Mouse (Mus musculus) Patski (cell line): ENCODE data around the gene Guca1b. TPM values are rescaled to one million over a fixed set of nuclear protein-coding genes. Genes with fewer than 3 reads are reported as not detected.

Source experiments
- ATAC-seq: fragments of 100-300 bp; one replicate; pipeline ENCODE4 v1.8.0; 2021
- CTCF ChIA-PET: fragments of 350-600 bp; sonication (Branson Sonifier 250); formaldehyde crosslinking; loops from one replicate; lab custom pipeline; 2022; ENCODE audit warnings: inconsistent platforms; lab: Charles Lee
- POLR2A ChIA-PET: fragments of 350-600 bp; sonication (Branson Sonifier 250); formaldehyde crosslinking; loops from one replicate; lab custom pipeline; 2022; ENCODE audit warnings: antibody characterized with exemption, inconsistent platforms; lab: Charles Lee
- DNase-seq: peaks from one replicate; pipeline ENCODE4 v3.0.0-alpha.2; 2011; ENCODE audit warnings: low read depth, low spot score
- H3K27me3 ChIP-seq: fragments of 371-371 bp; one replicate; pipeline ENCODE4 v1.5.1; 2021
- CTCF ChIP-seq: fragments of 100-300 bp; IDR thresholded peaks from one replicate; pipeline ENCODE4 v1.5.1; 2021
- in situ Hi-C: fragments of 300-500 bp; cut with MboI; formaldehyde crosslinking; loops from 3 replicates; pipeline ENCODE4 v1.11.1; 2018; ENCODE audit warnings: low pct_unique_long_range_greater_than_20kb, mixed read lengths
- polyA plus RNA-seq: library from polyadenylated mRNA; unstranded; gene quantifications from one replicate; pipeline ENCODE4 v1.2.3, GENCODE M21; 2021

The Guca1b gene
- polyA plus RNA-seq, 1 experiment from 2014 or later: 0.37 TPM

DNA sequence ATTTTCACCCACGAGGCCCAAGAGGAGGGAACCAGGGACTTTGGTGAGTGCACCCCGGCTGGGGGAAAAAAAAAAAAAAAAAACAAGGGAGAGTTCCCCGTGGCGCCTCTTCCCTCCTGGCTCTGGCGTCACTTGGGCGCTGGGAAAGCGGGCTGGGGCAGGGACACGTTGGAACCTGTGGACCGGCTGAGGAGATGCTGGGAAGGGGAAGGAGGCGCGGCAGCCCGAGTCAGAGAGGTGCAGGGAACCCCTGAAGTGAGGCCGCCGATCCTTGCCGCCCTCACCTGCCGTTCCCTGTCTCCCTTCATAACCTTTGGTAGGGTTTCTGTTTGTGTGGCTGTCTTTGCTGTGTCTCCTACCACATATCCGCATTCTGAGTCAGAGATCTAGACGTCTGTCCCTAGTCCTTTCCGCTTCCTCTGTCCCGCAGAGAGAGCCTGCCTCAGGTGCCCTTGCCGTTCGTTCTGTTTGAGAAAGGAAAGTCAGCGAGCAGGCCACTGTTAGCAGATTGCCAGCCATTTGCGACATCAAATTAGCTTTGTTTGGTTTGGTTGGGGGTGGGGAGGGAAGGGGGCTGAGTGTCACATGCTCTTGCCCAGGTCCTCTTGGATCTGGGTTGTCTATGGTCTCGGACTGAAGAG lies 51.8 kb downstream of the Guca1b start, which contains the start of gene 1700001C19Rik:
Gene 1700001C19Rik, minus strand, starts transcription at position 470 of the 641 bp plus-strand sequence.
- POLR2A ChIA-PET: no interaction called here
- CTCF ChIA-PET: no interaction called here
- DNase-seq: no peak
- no peak for ATAC-seq
- TF ChIP-seq CTCF: no peak
- in situ Hi-C loops: no loop called here
- no peaks in the 10 kb centered on the region for H3K27me3 ChIP-seq

DNA sequence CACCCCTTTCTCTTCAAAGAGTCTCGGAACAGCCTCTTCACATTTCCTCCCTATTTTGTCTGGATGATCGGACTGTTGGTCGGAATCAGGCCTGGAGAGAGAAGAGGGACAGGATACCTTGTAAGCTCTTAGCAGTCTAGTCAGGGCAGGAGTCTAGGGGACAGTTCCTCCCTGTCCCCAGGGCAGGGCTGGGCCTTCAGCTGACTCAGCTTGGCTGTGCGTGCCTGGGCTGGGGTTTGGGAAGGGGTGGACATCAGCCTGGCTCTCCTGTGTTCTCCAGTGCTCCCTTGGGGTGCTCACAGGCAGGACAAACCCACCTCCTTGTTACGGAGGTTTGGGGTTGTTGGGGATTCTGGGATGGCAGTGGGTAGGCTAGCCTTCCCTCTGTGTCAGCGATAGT lies 53.4 kb downstream of the Guca1b start:
- POLR2A ChIA-PET: no interaction called here
- ATAC-seq (no peak), DNase-seq (no peak)
- in situ Hi-C loops: no loop called here
- no peaks in the 10 kb centered on the region for H3K27me3 ChIP-seq
- no peak for TF ChIP-seq CTCF
- CTCF ChIA-PET: no interaction called here

DNA sequence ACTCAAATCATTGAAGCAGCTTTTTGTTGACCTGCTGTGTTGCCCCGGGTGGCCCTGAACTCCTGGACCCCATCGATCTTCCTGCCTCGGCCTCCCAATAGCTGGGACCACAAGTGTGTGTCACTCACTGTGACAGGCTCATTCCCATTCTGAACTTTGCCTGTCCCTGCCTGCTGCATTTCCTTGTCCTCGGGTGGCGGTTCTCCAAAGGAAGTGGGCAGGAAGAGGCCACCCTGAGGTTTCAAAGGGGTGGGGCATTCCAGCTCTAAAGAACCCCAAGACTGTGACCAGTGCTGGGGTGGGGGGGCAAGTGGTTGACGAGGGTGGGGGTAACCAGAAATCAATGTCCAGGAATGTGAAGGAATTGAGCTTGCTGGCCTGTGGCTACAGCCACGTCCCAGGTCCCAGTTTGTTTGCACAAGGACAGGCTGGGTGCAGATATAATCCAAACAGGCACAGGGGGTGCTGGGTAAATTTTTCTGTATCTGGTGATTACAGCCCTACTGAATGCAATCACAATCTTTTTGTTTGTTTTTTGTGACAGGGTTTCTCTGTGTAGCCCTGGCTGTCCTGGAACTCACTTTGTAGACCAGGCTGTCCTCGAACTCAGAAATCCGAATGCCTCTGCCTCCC lies 54.3 kb downstream of the Guca1b start:
- no peaks in the 10 kb centered on the region for H3K27me3 ChIP-seq
- no peak for TF ChIP-seq CTCF
- ATAC-seq: no peak
- ChIA-PET CTCF (interaction anchor here (1.2 to 2.0 kb wide), 4 partner anchors 13 to 69 kb away, joined by 3 to 5 read pairs (median 4); no protein-coding TSS in a partner anchor), POLR2A (no interaction called here)
- DNase-seq: no peak
- in situ Hi-C loops: no loop called here

DNA sequence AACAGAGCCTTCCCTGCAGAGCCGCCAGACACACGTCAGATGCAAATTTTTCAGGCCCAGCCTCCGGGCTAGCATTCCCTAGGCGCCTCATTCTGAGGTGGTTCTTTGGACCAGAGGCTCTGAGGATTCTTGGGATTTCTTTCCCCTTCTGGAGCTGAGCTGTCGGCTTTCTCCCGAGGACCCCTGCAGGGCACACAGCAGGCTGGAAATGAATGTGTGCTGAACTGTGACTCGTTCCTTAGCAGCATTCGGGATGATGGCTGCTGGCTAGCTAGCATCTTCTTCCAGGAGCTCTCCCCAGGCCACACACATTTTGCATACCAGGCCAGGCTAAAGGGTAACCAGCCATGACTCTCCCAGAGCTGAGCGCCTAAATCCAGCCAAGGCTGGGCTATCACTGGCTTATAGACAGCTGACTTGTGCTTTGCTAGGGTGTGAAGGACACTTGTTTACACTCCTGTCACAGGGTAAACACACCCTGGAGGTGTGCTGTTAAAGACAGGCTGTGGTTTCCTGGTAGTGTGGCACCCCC lies 55.2 kb downstream of the Guca1b start:
- peak; percentile 81 for ATAC-seq
- no peaks in the 10 kb centered on the region for H3K27me3 ChIP-seq
- in situ Hi-C loops: no loop called here
- CTCF ChIA-PET: interaction anchor here (1.2 to 2.0 kb wide), 4 partner anchors 12 to 70 kb away, joined by 3 to 5 read pairs (median 4); no protein-coding TSS in a partner anchor
- no peak for TF ChIP-seq CTCF
- POLR2A ChIA-PET: no interaction called here
- peak; percentile 79 for DNase-seq

DNA sequence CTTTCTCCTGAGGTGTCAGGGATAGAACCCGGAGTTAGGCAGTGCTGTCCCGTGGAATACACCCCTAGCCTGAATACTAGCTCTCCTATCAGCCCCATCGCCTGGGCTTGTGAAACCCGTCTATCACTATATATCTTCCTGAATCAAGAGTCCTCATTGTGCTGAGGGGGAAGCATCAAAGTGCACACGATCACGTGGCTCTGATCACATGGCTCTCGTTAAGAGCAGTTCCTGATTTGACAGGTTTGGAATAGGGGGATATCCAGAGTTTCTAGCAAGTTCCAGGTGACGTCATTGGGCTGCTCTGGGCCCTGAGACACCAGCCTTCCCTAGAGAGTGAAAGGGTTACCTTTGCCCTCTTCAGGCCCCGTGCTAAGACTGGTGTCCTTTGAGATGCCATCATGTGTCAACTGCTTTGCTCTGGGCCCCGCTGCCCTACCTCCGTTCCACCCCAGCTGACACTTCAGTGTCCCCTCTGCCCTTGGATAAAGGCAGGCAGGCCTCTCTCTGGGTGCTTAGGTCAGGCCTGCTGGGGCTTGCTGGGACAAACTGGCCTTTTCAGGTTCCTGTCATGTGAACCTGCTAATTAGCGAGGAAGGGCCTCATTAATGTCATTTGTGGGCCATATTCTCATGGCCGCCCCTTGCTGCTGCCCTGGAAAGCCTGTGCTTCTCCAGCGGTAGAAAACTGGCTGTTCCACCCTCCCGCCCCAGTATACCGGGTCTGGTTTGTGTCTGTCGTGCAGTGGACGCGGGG lies 56.3 kb downstream of the Guca1b start:
- ChIA-PET POLR2A (no interaction called here), CTCF (interaction anchor here (1.2 to 1.6 kb wide), 2 partner anchors 9 to 71 kb away, joined by 3 to 4 read pairs; no protein-coding TSS in a partner anchor)
- no peak for ATAC-seq
- TF ChIP-seq CTCF: no peak
- DNase-seq: no peak
- in situ Hi-C loops: no loop called here
- no peaks in the 10 kb centered on the region for H3K27me3 ChIP-seq

DNA sequence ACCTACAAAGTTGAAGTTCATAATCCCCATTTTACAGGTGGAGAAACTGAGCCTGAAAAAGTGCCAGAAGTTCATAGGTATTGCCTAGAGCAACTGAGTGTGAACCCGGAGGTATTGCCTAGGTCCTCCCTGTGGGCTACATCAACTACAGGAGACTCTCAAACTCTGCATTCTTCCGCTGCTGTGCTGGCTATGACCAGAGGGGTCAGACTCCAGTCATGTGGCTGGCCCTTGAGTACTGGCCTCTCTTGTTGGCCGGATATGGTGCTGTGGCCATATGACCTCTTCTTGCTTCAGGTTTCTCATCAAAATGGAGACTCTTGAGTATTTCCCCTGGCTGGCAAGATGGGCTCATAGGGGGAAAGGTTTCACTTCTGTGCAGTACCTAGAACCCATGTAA lies 57.1 kb downstream of the Guca1b start:
- ChIA-PET CTCF (no interaction called here), POLR2A (no interaction called here)
- no peaks in the 10 kb centered on the region for H3K27me3 ChIP-seq
- in situ Hi-C loops: no loop called here
- DNase-seq: no peak
- TF ChIP-seq CTCF: no peak
- ATAC-seq: no peak

Other genes starting within 250 kb of the Guca1b start
- gene Mrps10, start 16.5 kb upstream of the Guca1b start, polyA plus RNA-seq: 46.8 TPM
- gene Guca1a, start 15.2 kb downstream of the Guca1b start, polyA plus RNA-seq: 0.13 TPM
- 20.0 TPM for gene AI661453, start 51.2 kb downstream of the Guca1b start, polyA plus RNA-seq
- 1.5 TPM for gene 1700001C19Rik, start 52.0 kb downstream of the Guca1b start, polyA plus RNA-seq
- gene Taf8, start 116.9 kb downstream of the Guca1b start, polyA plus RNA-seq: 17.8 TPM
- 99.7 TPM for gene Ccnd3, start 119.7 kb downstream of the Guca1b start, polyA plus RNA-seq
- gene Bysl, start 226.1 kb downstream of the Guca1b start, polyA plus RNA-seq: 18.2 TPM
- gene Med20, start 226.2 kb downstream of the Guca1b start, polyA plus RNA-seq: 36.3 TPM
- gene Gm20517, start 226.2 kb downstream of the Guca1b start, polyA plus RNA-seq: 2.4 TPM
- gene Usp49, start 245.3 kb downstream of the Guca1b start, polyA plus RNA-seq: 10.0 TPM